Mouse (Mus musculus) adrenal gland, postnatal 36 days (tissue): ENCODE data around the gene Nln. TPM values are rescaled to one million over a fixed set of nuclear protein-coding genes. Genes with fewer than 3 reads are reported as not detected.

Experiments used
- DNase-seq, 2 experiments: peaks; one replicate each; pipeline ENCODE4 v3.0.0; 2021; ENCODE audit warnings: mixed read lengths in 1 of 2
- total RNA-seq, 2 experiments: library from RNA; stranded (reverse); gene quantifications; 2 replicates each; pipeline ENCODE4 v1.2.3; 2021

Gene Nln
- total RNA-seq, 2 experiments from 2014 or later: 20.0 to 21.0 TPM

DNA sequence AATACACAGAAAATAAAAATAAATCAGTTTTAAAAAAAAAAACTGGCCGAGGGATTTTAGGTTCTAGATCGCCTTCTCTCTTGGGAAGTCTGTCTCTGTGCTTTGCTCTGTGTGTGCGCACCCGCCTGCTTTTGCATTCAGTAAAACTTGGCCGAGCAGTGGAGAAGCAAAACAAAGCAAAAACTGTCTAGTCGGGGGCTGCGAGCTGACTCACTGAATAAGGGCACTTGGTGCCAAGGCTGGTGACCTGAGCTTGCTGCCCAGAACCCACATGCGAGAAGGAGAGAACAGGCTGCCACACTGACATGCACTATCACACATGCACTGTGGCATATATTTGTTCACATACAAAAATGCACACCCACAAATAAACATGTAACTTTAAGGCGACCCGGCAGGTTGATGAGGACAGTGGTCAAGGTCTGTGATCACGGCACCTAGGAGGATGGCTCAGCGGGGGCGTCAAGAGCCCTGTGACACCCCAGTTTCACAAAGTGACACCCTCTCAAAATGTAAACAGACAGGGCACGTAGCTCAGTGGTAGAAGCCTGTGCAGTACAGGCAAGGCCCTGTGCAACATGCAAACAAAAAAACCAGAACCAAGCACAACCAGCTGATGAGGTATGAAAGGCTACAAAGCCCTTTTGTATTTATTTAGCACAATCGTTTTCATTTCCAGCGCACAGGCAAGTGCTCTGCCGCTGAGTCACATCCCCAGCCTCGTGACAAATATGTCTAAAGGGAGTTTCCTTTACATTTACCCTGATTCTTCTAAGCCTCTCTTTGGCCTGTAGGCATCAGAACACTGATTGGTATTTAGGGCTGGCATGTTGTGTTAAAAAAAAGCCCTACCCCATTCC, 93.9 kb downstream of the Nln start:
- peak in 1 of 2 experiments; percentile 45 for DNase-seq

DNA sequence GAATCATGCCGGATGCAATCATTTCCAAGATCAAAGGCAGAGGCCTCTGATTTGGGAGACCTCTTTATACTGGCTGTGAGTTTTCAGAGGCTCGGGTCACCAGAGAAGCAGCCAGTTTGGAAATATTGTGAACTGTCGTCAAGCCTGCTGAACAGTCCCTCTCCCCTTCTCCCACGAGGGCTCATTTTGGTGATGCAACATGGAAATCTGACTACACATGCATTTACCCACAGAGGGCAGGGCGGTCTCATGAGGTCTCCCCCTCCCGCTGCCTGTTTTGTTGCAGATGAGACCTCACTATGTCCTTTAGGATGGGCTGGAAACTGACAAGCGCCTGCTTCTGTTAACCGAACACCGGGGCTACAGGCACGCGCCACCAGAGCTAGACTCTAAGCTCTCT, 95.4 kb downstream of the Nln start:
- DNase-seq: no peak

DNA sequence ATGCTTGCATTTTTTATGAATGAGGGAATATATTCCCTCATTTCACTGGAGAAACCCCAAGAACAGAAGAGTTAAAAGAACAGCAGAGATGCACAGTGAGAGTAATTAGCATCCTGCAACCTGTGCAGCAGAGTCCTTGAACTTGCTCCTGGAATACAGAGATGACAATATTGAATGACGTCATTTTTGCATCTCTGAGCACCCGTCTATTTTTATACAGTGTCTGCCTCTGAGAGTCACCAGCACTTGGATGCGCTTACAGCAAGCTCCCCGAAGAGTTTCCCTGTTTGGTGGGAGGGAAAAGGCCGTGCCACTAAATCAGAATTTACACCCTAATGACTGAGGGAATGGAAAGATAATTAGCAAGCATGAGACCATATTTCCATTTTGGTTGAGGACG, 96.0 kb downstream of the Nln start:
- DNase-seq: no peak

DNA sequence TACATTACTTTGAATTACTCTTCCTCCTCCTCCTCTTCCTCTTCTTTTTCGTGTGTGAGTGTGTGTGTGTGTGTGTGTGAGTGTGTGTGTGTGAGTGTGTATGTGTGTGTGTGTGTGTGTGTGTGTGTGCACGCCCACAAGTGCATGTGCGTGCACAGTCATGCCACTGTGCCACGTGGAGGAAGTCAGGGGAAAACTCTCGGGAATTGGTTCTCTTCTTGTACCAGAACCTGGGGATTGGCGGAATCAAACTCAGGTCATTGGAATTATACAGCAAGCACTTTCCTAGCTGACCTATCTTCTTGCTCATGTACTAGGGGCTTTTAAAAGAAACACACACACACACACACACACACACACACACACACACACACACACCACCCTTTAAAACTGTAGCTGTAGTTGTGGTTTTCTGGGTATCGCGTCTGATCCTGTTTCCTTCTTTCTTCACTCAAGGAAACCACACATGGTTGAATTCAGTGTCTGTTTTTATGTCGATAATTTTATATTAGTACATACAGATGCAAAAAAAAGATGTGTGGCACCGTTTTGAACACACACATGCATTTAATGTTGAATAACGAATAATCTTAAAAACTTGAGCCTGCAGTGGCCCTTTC, 97.1 kb downstream of the Nln start:
- DNase-seq: no peak

DNA sequence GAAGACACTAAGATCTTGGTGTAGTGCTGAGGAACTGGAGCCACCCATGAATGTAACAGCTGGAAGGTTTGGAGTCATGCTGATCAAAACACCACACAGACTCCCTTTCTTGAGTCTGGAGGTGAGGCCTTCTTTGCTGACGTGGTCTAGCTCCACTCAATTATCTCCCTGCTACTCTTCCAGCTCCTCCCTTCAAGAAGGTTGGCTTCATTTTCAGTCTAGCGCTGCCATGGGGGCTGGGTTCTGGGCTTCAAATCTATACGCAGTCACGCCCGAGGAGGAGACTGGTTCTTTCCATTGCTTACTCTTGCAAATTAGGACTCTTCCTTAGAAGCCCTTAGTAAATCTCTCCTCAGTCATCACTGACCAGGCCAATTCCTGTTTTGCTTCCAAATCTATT, 98.1 kb downstream of the Nln start:
- no peak for DNase-seq

DNA sequence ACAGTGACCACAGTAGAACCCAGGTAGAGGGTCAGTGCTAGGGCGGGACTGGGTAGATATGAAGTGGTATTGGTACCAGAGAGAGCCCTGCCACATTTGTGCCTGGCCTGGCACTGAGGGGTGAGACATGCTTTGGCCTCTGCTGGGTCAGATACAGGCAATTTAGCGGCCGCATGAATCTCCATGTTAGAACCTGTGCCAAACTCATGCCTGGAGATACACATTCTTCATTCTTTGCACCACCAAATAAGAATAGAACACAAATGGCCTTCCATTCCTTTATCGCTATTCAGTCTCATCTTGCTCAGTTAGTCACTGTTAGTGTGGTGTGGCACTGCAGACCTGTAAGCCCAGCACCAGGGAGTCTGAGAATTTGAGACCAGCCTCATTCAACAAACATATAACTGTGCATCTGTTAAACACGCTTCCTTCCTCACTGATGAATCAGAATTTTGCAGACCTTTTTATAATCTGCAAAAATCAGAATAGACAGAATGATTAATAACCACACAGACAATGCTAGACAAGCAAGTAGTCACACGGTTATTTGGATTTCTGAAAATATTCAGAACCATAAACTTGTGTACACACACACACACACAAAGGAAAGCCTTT, 104.1 kb downstream of the Nln start:
- DNase-seq: no peak

DNA sequence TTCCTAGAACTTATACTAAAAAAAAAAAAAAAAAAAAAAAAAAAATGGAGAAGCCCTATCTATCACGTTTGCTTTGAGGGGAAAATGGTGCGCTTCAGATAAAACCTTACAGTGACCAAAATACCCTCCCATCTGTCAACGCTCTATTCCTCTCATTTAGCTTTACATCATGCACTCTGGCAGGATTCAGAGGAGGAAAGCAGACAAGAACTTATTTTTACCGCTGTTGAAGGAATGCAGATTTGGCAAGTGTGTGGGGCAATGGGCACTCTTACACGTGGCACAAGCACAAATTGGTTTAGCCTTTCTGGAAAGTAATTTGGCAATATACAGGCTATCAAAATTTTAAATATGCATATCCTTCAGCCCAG, 115.3 kb downstream of the Nln start:
- no peak for DNase-seq

DNA sequence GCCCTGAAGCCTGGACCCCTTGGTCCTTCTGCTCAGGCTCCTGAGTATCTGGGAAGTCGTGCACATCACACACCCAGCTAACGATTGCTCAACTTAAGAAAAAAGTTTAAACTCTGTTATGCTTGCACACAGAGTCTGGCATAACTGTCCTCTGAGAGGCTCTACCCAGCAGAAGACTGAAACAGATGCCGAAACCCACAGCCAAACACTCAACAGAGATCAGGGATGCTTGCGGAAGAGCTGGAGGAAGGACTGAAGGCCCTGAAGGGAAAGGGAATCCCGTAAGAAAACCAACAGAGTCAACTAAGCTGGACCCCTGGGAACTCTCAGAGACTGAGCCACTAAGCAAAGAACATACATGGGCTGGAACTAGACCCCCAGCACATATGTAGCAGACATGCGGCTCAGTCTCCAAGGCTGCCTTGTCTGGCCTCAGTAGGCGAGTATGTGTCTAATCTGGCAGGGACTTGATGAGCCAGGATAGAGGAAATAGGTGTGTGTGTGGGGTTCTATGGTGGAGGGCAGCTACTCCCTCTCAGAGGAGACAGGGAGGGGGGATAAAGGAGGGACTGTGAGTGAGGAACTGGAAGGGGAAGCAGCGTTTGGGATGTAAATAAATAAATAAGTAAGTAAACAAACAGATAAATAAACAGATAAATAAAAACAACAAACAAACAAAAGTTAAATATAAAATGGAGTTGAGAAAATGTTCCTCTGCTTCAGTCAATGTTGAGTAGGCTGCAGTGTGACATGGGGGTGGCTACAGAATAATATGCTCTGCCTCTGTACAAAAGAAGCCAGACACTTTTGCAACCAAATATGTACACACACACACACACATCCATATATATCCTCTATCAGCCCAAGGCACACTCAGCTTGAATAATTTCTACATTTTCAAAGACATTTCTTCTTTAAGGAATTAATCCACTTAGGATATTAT, 116.0 kb downstream of the Nln start:
- DNase-seq: no peak

DNA sequence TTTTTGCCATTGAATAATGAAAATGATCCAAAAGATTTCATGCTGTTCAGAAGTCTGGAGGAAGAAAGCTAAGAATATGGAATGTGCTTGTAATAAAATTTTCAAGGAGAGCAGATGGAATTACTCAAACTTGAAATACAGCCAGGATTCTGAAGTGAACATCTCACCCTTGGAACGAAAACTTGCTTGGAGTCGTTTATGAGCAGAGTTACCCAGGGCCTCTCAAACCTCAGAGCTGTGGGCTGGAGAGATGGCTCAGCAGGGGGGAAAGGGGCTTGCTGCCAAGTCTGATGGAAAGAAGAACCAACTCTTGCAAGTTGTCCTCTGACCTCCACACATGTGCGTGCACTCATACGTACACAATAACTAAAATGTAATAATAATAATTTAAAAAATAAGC, 122.8 kb downstream of the Nln start:
- no peak for DNase-seq

DNA sequence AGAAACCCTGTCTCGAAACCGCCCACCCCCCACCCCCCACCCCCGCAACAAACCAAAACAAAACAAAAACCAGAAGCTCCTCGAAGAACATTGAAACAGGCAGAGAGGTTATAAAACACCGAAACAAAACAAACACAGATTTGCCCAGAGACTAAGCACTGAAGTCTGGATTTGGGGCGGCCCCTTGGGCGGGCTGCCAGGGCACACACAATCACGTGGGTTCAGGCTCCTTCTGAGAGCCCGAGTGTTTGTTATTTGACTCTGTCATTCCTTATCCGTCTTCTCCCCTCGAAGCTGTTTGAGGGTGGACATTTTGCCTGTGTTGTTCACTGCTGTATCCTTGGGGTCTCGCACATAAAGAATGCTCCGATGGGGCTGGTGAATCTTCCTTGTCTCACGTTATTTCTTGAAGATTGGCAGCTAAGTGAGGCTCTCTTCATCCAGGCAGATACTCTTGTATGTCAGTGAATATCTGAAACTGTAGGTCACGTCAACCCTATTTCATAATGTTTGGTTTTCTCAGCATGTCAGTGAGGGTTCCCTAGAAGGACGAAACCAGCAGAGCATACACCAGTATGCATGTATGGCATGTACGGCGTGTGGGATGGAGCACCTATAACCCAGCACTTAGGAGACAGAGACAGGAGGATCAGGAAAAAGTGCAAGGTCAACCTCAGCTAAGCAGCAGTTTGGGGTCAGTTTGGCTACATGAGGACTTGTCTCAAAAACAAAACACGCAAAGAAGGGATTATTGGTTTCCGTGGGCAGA, 123.7 kb downstream of the Nln start:
- peak; percentile 16 to 51 for DNase-seq

DNA sequence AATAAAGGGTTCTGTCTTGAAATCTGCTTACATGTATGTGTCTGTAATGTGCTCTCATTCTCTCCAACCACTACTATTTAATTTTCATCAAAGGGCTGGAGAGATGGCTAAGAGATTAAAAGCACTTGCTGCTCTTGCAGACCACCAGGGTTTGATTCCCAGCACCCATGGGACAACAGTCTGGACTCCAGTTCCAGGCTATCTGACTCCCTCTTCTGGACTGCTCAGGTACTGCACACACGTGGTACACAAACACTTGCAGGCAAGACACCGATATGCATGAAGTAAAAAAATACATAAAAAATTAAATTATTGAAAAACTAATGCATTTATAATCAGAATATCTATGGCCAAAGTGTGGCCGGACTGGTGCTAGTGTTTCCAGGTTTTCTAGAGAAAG, 127.0 kb downstream of the Nln start:
- no peak for DNase-seq

DNA sequence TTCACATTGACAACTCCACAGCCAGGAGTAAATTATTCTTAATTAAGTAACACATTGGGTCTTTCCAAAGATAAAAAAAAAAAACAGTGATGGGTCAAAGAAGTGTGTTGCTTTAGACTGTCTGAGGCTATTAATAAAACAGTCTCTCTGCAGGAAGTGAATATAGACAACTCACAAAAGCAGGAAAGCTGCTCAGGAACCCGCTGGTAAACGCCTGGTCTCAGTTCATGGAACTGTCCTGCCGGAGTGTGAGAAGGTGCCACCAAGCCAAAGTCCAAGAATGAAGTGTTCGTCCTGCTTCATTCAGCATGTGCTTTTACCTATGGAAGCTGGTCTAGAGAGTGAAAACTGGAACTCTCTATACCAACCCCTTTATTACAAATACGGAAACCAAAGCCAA, 129.0 kb downstream of the Nln start:
- no peak for DNase-seq

DNA sequence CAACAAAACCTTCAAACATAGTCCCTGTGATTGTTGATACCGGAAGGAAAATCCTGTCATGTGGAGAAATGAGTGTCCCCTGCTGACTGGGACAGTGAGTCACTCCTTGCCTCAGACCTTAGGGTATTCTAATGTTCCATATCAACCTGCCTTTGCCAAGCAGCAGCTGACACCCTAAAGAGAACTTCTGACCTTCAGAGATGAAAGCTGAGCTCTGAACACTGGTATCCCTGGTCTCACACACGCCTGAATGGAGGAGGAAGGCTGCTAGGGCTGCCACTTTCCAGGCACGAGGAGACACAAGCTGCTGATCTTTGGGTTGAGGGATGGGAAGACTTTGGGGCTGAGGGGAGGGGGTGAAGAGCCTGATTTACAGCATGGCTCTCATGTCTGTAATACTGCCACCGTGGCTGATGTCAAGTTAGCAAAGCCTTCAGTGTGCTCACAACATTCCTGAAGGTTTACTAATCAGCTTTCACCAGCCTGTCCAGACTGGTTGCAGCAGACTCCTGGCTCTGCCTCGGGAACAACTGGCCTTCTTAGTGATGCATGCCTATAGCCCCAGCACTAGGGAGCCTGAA, 131.0 kb downstream of the Nln start:
- DNase-seq: peak; percentile 59 to 62

DNA sequence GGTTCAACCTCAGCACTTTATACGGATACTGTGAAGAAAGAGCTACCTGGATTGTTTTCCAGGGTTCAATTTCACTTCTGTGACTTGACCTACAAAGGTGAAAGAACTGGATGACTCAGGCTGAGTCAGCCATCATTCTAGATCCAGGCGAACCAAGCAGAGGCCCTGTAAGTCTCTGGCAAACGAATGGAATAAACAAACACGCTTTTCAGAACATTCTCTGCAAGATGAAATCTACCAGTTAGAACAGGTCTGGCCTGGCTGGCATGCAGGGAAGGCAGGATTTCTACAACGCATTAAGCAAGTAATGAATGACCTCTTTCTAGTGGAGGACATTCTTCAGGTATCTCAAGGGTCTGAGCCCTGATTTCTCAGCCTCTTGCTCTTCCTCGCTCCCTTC, 131.6 kb downstream of the Nln start:
- DNase-seq: peak; percentile 30 to 59

DNA sequence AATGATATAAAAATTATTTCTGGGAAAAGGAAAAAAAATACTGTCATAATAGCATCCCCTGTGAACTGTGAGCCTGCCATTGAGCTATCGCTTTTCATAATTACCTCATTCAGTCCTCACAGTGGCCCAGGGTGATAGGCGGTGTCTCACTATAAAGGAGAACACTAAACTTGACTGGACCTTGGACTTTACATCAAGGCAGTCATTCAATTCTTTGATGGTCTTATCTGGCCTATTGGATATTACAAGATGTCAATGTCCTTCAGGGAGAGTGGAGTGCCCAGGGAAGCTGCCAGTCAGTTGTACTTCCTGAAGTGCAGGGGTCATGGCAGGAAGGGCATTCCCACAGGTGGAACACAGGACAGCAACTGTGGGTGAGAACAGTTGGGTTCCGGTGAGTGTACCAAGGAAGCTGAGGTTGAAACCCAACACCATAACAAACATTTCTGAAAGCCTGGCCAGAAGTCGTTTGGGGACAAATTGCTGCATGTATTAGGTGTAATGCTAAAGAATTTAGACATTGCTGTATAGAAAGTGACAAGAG, 133.2 kb downstream of the Nln start:
- DNase-seq: no peak

DNA sequence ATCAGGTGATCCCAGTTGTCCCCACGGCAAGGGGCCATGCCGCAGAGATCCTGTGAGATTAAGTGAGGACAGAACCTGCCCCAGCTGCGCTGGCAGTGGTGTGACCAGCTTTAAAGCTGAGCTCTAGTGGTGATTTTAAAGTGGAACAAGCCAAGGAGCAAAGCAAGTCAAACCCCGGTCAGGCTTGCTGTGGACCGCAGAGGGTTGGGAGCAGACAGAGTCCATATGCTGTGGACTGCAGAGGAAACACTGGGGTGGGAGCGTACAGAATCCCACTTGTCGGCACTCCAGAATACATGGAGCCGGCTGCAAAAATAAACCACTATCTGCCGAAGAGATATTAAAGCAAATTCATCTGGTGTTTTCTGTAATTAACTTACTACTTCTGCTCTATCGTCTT, 134.3 kb downstream of the Nln start:
- DNase-seq: no peak

DNA sequence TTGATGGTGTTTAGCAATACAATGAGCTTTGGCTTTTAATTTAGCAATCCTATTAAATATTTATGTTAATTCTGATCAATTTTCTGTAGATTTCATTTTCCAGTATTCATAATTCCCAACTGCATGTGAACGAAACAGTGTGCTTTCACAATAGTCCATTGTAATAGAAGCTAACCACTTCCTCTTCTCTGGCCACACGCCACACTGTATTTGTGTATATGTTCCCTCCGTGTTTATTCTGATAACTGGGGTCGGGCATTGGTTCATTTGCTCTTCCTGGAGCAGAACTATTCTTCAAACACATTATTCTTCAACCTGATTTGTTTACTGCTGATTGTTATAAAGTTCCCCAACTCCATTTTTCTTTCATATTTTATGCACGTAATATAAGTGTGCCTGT, 135.4 kb downstream of the Nln start:
- no peak for DNase-seq
